Mouse (Mus musculus): ENCODE data around the gene Rps12-ps3.

Gene Rps12-ps3

DNA sequence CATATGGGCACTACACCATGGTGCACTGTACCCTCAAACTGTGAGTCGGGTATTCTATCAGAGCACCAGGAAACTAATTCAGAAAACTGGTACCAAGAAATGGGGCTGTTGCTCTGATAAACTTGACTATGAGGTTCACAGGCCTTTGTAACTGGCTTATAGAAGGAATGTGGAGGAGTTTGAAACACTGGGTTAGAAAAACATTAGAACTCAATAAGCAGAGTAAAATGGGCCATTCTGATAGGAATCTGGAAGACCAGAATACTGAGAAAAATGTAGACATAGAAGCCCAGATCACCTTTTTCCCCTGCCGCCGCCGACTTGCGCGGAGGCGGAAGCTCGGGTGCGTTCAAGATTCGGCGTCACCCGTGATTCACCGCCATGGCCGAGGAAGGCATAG is at the start of gene Rps12-ps3:
TSS of gene Rps12-ps3 (plus strand) at position 301 of the 400 bp plus-strand sequence.
- DNase-seq (ENCODE audit: low read depth): no peak

GRCm38 (mm10) chr19:59273190-59273589 is 48.9 kb upstream of the Rps12-ps3 start:
- DNase-seq (ENCODE audit: low read depth): no peak

DNA sequence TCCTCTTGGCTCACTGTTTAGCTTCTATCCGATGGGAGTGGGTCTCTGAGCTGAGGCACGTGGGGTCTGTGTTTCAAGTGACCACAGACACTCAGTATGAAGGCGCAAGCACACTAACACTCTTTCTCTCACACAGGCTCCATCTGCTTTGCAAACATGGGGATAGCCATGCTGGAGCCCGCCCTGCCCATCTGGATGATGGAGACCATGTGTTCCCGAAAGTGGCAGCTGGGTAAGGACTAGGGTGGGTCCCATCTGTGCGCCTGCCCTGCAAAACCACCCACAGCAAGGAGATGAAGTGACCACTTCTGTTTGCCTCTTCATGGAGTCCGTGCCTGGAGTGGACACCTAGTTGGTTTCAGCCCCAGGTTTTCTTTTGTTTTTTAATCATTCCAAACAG is 45.7 kb upstream of the Rps12-ps3 start:
- no peak for DNase-seq (ENCODE audit: low read depth)

DNA sequence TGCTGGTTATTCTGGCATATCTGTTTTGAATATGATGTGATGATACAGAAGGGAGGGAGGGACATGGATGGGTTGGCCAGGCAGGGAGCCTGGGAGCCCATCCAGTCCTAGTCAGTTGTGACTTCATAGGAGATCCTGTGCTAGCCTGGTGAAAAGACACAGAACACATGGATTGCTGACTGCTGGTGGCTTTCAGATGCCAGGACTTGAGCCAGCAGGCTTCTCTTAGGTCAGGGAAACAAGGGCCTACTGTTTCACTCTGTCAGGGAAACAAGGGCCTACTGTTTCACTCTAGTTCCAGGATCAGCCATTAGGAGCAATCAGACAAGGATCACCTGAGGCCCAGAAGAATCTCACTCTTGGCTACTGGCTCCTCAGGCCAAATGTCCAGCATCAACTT is 41.2 kb upstream of the Rps12-ps3 start:
- DNase-seq (ENCODE audit: low read depth): no peak

DNA sequence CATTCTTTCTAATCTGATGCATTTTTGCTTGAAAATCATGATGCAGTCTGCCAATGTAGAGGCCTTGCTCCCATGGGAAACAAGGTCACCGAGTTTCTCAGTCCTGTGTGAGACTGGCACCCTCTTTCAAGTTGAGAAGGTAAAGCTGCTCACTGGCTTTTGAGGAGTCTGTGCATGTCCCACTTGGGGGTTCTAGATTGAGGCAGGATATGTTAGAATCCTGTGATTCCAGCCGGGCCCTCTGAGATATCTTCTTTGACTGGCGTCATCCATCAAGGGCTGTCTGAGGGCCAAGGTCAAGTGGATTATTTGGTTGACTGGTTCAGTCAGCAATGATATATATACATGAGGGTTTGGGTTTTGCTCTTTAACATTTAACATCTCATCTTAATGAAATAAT is 40.1 kb upstream of the Rps12-ps3 start:
- no peak for DNase-seq (ENCODE audit: low read depth)

GRCm38 (mm10) chr19:59289042-59289441 is 33.0 kb upstream of the Rps12-ps3 start:
- no peak for DNase-seq (ENCODE audit: low read depth)

DNA sequence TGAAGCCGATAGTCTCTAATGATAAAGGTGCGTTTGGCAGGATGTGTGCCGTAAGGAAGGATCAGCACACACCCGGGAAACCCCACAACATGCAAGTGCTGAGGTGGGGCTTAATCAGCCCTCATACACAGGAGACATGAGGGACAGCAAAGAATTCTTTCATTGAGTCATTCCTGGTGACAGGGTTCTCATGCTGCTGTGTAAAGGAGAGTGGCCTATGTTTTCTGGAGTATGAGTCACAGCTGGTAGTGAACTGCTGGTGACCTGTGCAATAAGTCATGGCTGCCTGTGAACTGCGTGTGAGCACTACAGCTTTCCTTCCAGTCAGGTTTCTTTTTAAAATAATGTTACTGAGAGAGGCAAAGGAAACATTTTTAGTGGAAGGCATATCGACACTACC is 32.3 kb upstream of the Rps12-ps3 start:
- peak; percentile 59 for DNase-seq (ENCODE audit: low read depth)

DNA sequence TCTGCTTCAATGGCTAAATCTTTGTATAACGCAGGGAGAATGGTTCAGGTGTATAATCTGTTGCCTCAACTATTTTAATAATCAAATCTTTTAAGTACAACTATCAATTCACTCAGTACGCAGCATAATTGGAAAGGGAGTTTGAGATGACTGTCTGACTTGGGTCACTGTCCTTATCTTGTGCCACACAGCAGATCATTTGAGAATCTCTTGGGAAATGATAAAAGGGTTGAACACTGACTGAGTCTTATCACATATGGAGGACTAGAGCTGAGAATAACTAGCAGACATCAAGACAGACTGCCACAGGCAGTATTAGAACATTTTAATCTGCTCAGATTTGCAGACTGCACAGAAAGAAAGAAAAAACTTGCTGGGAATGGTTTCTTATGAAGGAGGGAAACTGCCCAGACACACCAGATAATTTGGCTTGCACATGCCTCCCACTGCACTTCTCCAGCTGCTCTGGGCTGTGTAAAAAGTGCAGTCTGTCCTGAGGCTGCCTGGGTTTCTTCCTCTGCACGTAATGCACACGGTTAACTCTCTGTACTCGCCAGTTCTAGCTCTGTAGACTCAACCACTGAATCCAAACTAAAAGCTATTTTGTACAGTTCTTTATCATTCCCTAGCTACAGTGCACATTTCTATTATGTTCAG is 29.8 kb upstream of the Rps12-ps3 start:
- no peak for DNase-seq (ENCODE audit: low read depth)

- peak; percentile 25 for DNase-seq (ENCODE audit: low read depth)
Measured at GRCm38 (mm10) chr19:59315308-59315707, 6.8 kb upstream of the Rps12-ps3 start.

DNA sequence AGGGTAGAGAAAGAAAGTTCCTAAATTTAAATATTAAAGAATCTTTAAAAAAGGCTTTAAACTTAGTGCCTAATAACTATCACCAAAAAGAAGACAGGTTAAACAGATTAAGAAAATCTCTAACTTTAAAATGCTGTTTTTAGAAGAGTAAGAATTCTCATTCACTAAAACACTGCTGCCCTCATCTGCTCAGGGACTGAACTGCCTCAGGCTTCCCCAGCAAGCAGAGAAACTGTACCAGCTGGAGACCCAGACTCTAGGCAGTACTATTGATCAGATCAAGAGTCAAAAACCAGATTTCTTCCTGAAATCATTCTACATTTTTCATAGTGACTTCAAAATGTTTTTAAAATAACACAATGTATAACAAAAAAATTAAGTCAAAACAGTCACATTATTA is 5.5 kb upstream of the Rps12-ps3 start:
- peak; percentile 58 for DNase-seq (ENCODE audit: low read depth)

DNA sequence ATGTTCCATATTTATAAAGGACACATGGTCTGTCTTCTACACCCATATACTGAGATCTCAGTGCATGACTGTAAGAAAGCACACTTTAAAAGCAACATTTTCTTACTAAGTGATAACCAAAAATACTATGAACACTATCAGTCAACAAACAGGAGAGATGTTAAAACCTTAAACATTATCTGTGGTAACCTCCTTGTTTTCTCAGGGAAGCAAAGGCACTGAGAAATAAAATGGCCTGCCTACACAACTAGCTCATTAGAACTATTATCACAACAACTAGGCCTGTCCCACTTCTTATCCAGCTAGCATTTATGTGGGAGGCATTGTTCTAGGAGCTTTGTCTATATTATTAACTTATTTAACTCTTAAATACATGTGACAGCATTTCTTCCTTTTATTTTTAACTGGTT is 8.7 kb downstream of the Rps12-ps3 start:
- no peak for DNase-seq (ENCODE audit: low read depth)

- DNase-seq (ENCODE audit: low read depth): no peak
Measured at GRCm38 (mm10) chr19:59336655-59337054, 14.6 kb downstream of the Rps12-ps3 start.

- DNase-seq (ENCODE audit: low read depth): peak; percentile 55
Measured at GRCm38 (mm10) chr19:59337872-59338681, 16.0 kb downstream of the Rps12-ps3 start.

- DNase-seq (ENCODE audit: low read depth): no peak
Measured at GRCm38 (mm10) chr19:59339908-59340307, 17.8 kb downstream of the Rps12-ps3 start.

DNA sequence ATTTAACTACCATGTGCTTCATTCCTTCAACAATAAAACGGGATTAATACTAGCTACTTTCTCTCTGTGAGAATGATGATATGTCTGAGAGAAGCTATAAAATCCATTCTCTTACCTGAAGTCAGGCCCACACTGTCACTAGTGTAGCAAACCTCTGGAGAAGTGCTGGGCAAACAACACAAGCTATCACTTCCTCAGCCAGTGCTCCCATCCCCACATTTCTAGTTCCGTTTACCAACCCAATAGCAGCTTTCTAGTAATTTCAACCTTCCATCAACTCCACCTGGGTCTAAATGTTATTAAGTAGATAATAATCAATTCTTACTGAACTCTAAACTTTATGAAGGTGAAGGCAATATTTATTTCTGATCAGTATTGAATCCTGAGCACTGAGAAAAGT is 20.9 kb downstream of the Rps12-ps3 start:
- no peak for DNase-seq (ENCODE audit: low read depth)

DNA sequence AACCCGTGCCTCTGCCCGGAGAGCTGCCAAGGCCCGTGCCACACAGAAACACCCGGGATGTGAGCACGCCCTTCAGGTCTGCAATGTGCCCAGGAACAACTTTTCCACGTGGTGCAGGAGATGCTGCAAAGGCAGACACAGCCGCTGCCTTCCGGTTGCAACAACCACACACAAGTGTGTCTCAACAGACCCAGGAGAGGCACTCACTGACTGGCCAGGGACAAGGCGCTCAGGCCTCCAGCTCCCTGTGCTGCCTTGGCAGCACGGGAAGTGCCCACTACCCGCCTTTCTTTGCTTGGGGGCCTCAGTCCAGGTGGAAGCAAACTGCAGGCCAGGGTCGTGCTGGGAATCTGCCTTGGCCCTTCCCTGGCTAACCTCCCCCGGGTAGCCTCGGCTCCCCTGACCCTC is 22.2 kb downstream of the Rps12-ps3 start:
- peak; percentile 81 for DNase-seq (ENCODE audit: low read depth)

GRCm38 (mm10) chr19:59345081-59345657 is 23.1 kb downstream of the Rps12-ps3 start:
- DNase-seq (ENCODE audit: low read depth): peak; percentile 64

DNA sequence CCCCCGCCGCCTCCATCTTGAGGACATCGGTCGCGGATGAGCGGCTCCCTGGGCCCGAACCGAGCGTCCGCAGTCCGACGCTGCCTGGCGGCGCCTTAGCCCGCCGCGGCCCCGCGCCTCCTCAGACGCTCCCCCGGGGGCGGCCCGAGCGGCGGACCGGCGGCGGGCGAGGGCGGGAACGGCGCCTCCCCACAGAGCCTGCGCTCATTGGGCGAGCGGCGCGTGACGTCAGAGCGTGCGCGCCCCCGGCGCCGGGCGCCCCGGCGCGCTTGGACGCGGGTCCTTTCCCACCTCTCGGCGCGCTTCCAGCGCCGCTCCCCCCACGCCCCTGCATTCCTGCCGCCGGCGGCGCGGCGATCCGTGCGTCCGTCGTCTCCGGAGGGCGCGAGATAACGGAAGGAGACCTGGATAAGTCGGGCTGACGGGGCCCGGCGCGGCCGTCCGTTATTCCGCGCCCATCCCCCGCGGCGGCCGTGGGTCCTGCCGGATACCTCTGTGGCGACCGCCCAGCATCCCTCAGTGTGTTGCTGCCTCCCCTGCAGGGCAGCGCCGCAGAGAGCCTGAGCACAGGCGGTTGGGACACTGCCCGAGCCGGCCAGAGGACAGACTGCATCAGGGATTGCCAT is 23.7 kb downstream of the Rps12-ps3 start, which contains the start of gene Pdzd8:
TSS of gene Pdzd8 (minus strand) at position 123 of the 626 bp plus-strand sequence.
- DNase-seq (ENCODE audit: low read depth): peak; percentile 67

DNA sequence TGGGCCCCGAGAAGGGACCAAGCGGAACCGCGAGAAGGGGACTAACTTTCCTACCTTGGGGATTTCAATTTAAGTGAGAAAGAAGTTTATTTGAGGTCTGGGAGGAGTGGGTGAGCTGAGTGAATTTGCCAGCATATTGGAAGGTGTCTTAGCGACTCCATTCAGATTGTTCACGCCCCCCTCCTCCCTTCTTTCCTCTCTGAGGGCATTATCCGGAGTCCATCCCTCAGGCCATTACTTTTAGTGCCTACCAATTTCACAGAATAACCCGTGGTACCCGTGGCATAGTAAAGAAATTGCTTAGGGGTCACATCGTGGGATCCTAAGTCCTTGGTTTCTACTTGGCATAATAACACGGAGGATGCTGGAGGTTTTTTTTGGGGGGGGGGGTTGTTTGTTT is 24.2 kb downstream of the Rps12-ps3 start:
- DNase-seq (ENCODE audit: low read depth): no peak

- DNase-seq (ENCODE audit: low read depth): no peak
Measured at GRCm38 (mm10) chr19:59349329-59349960, 27.4 kb downstream of the Rps12-ps3 start.

DNA sequence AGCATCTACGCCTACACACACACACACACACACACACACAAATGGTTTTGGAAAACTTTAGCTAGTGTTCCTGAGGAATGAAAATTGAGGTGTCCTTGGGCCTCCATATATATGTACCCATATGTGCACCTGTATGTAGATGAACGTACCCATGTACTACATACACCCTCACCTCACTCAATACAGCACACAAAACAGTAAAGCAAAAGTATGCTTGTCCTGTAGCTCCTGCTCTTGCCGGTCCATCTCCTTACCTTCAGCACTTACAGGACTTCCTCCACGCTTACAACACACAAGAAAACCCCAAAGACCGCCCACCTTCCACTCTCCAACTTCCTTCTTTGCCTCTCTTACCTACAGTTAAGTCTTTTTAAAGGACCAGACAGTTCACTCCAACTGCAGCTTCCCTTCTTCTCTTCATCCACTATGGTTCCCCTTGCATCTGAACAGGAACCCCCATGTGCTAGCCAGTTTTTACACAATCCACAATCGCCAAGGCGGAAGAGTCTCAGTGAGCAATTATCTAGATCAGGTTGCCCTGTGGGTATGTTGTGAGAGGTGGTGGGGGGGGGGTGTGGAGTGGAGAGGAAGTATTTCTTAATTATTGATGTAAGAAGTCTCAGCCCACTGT is 28.3 kb downstream of the Rps12-ps3 start:
- peak; percentile 93 for DNase-seq (ENCODE audit: low read depth)

Data from 416B (cell line).